Mouse (Mus musculus) midbrain, embryonic 13.5 days (tissue): ENCODE results near the gene Mrpl54. TPM values are rescaled to one million over a fixed set of nuclear protein-coding genes. Genes with fewer than 3 reads are reported as not detected.
A peak's percentile ranks its signal among the peaks of the same experiment; 100 is the strongest.

Source experiments
- microRNA-seq: library from miRNA; unstranded; fragments of <30 nt; microRNA quantifications from one replicate; pipeline ENCODE4, GENCODE M21; 2016
- polyA plus RNA-seq: library from polyadenylated mRNA; unstranded; fragments of >200 nt; fragmentation: Nextera tagmentation; extraction: Ambion mirVana; gene quantifications from 2 replicates; pipeline ENCODE4 v1.2.1, GENCODE M21; 2015

The Mrpl54 gene
- polyA plus RNA-seq, 1 experiment from 2014 or later, result 138 TPM

Small RNA genes lying within 50 kb of the gene (microRNA-seq; reads per million reads assigned to microRNA genes)
- 12.4 reads per million, percentile 30 among the genes with 10 or more reads in this experiment for gene Mir3057

Other genes with a start within 250 kb of the Mrpl54 start
- 30.9 and 34.3 TPM in 2 replicates for gene Diras1, start 241.3 kb downstream of the Mrpl54 start, polyA plus RNA-seq
- gene Slc39a3, start 229.5 kb downstream of the Mrpl54 start, polyA plus RNA-seq, result 43.5 and 45.7 TPM in 2 replicates
- gene Sgta, start 206.8 kb downstream of the Mrpl54 start, polyA plus RNA-seq, result 316 and 322 TPM in 2 replicates
- gene Thop1, start 196.9 kb downstream of the Mrpl54 start, polyA plus RNA-seq, result 44.9 and 48.5 TPM in 2 replicates
- 0.12 and 0.20 TPM in 2 replicates for gene Creb3l3, start 168.1 kb downstream of the Mrpl54 start, polyA plus RNA-seq
- 220 and 243 TPM in 2 replicates for gene Map2k2, start 161.0 kb downstream of the Mrpl54 start, polyA plus RNA-seq
- 13.2 and 15.2 TPM in 2 replicates for gene Zbtb7a, start 131.7 kb downstream of the Mrpl54 start, polyA plus RNA-seq
- 60.0 and 60.9 TPM in 2 replicates for gene Pias4, start 99.0 kb downstream of the Mrpl54 start, polyA plus RNA-seq
- 565 and 579 TPM in 2 replicates for gene Eef2, start 90.3 kb downstream of the Mrpl54 start, polyA plus RNA-seq
- 48.4 and 67.3 TPM in 2 replicates for gene Dapk3, start 83.9 kb downstream of the Mrpl54 start, polyA plus RNA-seq
- 0.12 and 0.15 TPM in 2 replicates for gene 4930442H23Rik, start 83.1 kb downstream of the Mrpl54 start, polyA plus RNA-seq
- gene Nmrk2, start 64.9 kb downstream of the Mrpl54 start, polyA plus RNA-seq, result 0.16 TPM in 1 of 2 replicates, not detected in the other
- 66.0 and 77.3 TPM in 2 replicates for gene Atcay, start 36.1 kb downstream of the Mrpl54 start, polyA plus RNA-seq
- 16.5 and 19.7 TPM in 2 replicates for gene Zfr2, start 33.8 kb downstream of the Mrpl54 start, polyA plus RNA-seq
- 7.2 and 8.8 TPM in 2 replicates for gene Matk, start 14.0 kb downstream of the Mrpl54 start, polyA plus RNA-seq
- 27.9 and 30.8 TPM in 2 replicates for gene Apba3, start within 50 bp of the Mrpl54 start, polyA plus RNA-seq
- gene Tjp3, start 24.6 kb upstream of the Mrpl54 start, polyA plus RNA-seq, result 4.9 and 5.5 TPM in 2 replicates
- gene Pip5k1c, start 26.0 kb upstream of the Mrpl54 start, polyA plus RNA-seq, result 92.8 and 99.6 TPM in 2 replicates
- 35.5 and 35.8 TPM in 2 replicates for gene Cactin, start 54.2 kb upstream of the Mrpl54 start, polyA plus RNA-seq
- 4.7 and 4.9 TPM in 2 replicates for gene Tbxa2r, start 61.8 kb upstream of the Mrpl54 start, polyA plus RNA-seq
- not detected in 2 replicates for gene Gipc3, start 76.3 kb upstream of the Mrpl54 start, polyA plus RNA-seq
- gene Hmg20b, start 83.5 kb upstream of the Mrpl54 start, polyA plus RNA-seq, result 46.5 and 49.8 TPM in 2 replicates
- 8.8 and 10.1 TPM in 2 replicates for gene Mfsd12, start 90.6 kb upstream of the Mrpl54 start, polyA plus RNA-seq
- 0.44 and 0.70 TPM in 2 replicates for gene 4930404N11Rik, start 98.9 kb upstream of the Mrpl54 start, polyA plus RNA-seq
- 127 and 133 TPM in 2 replicates for gene Fzr1, start 111.6 kb upstream of the Mrpl54 start, polyA plus RNA-seq
- 73.5 TPM in 2 replicates for gene Dohh, start 117.5 kb upstream of the Mrpl54 start, polyA plus RNA-seq
- 6.9 and 7.2 TPM in 2 replicates for gene Gm48551, start 117.5 kb upstream of the Mrpl54 start, polyA plus RNA-seq
- gene Gm48552, start 122.1 kb upstream of the Mrpl54 start, polyA plus RNA-seq, result 1.2 and 2.1 TPM in 2 replicates
- 1.4 and 1.9 TPM in 2 replicates for gene Smim24, start 126.1 kb upstream of the Mrpl54 start, polyA plus RNA-seq
- gene Nfic, start 188.7 kb upstream of the Mrpl54 start, polyA plus RNA-seq, result 13.1 and 15.2 TPM in 2 replicates
- gene Celf5, start 215.8 kb upstream of the Mrpl54 start, polyA plus RNA-seq, result 75.5 and 79.4 TPM in 2 replicates
- 57.1 and 58.2 TPM in 2 replicates for gene Ncln, start 229.5 kb upstream of the Mrpl54 start, polyA plus RNA-seq
- 0.64 and 0.77 TPM in 2 replicates for gene S1pr4, start 233.2 kb upstream of the Mrpl54 start, polyA plus RNA-seq